In the genomic region with DNA sequence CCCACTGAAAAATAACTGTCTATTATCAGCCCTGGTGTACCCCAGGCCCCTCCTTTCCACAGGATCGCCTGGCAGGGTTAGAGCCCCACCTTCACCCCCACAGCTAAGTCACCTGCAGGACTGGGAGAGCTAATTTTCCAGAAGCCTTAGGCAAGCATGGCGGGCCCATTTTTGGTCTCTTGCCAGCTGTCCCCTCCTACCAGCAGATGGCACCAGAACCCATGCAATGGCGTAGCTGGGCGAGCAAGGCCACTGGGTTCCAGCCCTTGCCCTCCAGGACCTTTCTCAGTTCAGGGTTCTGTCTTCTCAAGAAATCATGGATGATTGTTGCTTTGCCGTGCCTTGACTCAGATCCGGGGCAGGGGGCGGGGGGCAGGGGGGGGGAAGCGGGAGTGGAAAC, we compare ENCODE assay signal across 8 mouse cellular contexts. TPM values are rescaled to one million over a fixed set of nuclear protein-coding genes. Genes with fewer than 3 reads are reported as not detected.
DNase-seq lines count a peak whose midpoint lies in the region; ATAC-seq and TF ChIP-seq lines count a peak whose summit lies in the region.

No protein-coding gene starts in this region.

- peaks cover 4% of the 10 kb centered on the region for H3K4me1 ChIP-seq in lung, embryonic 14.5 days (ENCODE audit: insufficient read depth)

- no peak overlapping the region for H3K4me2 ChIP-seq in lung, embryonic 14.5 days

- DNase-seq in right cerebral cortex, adult 18-20 months, result peak; percentile 67
- DNase-seq in right cerebral cortex, postnatal 36 days (ENCODE audit: low spot score in 2 of 2), result no peak
- DNase-seq in adrenal gland, postnatal 10 days, result peak; percentile 79
- DNase-seq in embryo, embryonic 9.5 days (ENCODE audit: extremely low spot score), result peak; percentile 42
- peak; percentile 67 for DNase-seq in kidney, adult 9 months
- DNase-seq in lung, embryonic 14.5 days, result peak; percentile 84
- DNase-seq in right cerebral cortex, adult 2 months (ENCODE audit: low spot score in 2 of 2), result peak; percentile 67 to 75

- peak; percentile 76 for TF ChIP-seq CTCF in lung, embryonic 14.5 days (IDR thresholded peaks at IDR 0.05; ENCODE audit: low read depth)

- peaks cover 35% of the 10 kb centered on the region for H3K36me3 ChIP-seq in lung, embryonic 14.5 days (ENCODE audit: insufficient read depth)

- no peak for ATAC-seq in lung, embryonic 14.5 days (ENCODE audit: insufficient read depth)
- ATAC-seq in erythroblast, adult 5-6 weeks (replicated peaks; ENCODE audit: low FRiP score, poor library complexity, severe bottlenecking), result no peak

- no peaks in the 10 kb centered on the region for H3K27me3 ChIP-seq in lung, embryonic 14.5 days (ENCODE audit: insufficient read depth, low read length)

- H3K27ac ChIP-seq in lung, embryonic 14.5 days (ENCODE audit: low read depth), result no peak overlapping the region; the same call in 1 of the 2 replicates

- WGBS in lung, embryonic 14.5 days, result 76% methylated on average over 8 of the region's 8 CpGs

- no peak overlapping the region for H3K9ac ChIP-seq in lung, embryonic 14.5 days

- H3K9me3 ChIP-seq in lung, embryonic 14.5 days (ENCODE audit: low read depth, low read length), result no peaks in the 10 kb centered on the region

- H3K4me3 ChIP-seq in lung, embryonic 14.5 days (ENCODE audit: low read depth, low read length), result no peak overlapping the region

RNA-seq across cellular contexts. Expression of a gene that starts 40.0 kb away (rescaled TPM):
- total RNA-seq in adrenal gland, postnatal 10 days (2021), result 10 to 100 TPM; 27.6 to 28.0 TPM
- polyA plus RNA-seq in lung, embryonic 14.5 days (2014; fragmentation: Nextera tagmentation; extraction: Ambion mirVana), result 16.6 and 20.0 TPM in 2 replicates
- 0.63 TPM in 1 of 2 replicates, not detected in the other for total RNA-seq in erythroblast, adult 5-6 weeks (2015; ENCODE audit: low replicate concordance)
- total RNA-seq in erythroblast, adult 5-6 weeks (2017; ENCODE audit: low replicate concordance), result not detected in 2 replicates

Comparison
In these comparisons a context has a peak if more than half of its experiments do, and no peak if none do; other contexts are left out.
1. DNase-seq: peak in right cerebral cortex, adult 18-20 months (single experiment), adrenal gland, postnatal 10 days (single experiment), embryo, embryonic 9.5 days (single experiment), kidney, adult 9 months (single experiment), lung, embryonic 14.5 days (single experiment) and right cerebral cortex, adult 2 months (2 of 2); none in right cerebral cortex, postnatal 36 days (0 of 2).
2. RNA of a gene that starts 40.0 kb away (total RNA-seq): 27.6 to 28.0 TPM in adrenal gland, postnatal 10 days; 0.63 TPM in erythroblast, adult 5-6 weeks; every median in the first group is over 10 times any median in the second.